Mouse (Mus musculus): ENCODE results near the gene Aamp.

- TF ChIP-seq CTCF (IDR thresholded peaks at IDR 0.05; ENCODE audit: extremely low read depth, insufficient read depth, low read length) (no peak), POLR2A (IDR thresholded peaks at IDR 0.05; ENCODE audit: extremely low read depth, insufficient read depth, low read length) (peak; percentile 66)
These were observed 44.2 kb downstream of the Aamp start for GRCm38 (mm10) chr1:74240311-74240710.
